Mouse (Mus musculus): ENCODE data around the gene Snhg11. TPM values are rescaled to one million over a fixed set of nuclear protein-coding genes. Genes with fewer than 3 reads are reported as not detected.

Gene Snhg11
- not detected in 2 replicates for total RNA-seq (2015; ENCODE audit: low replicate concordance)
- total RNA-seq (2017; ENCODE audit: low replicate concordance): not detected in 2 replicates

DNA sequence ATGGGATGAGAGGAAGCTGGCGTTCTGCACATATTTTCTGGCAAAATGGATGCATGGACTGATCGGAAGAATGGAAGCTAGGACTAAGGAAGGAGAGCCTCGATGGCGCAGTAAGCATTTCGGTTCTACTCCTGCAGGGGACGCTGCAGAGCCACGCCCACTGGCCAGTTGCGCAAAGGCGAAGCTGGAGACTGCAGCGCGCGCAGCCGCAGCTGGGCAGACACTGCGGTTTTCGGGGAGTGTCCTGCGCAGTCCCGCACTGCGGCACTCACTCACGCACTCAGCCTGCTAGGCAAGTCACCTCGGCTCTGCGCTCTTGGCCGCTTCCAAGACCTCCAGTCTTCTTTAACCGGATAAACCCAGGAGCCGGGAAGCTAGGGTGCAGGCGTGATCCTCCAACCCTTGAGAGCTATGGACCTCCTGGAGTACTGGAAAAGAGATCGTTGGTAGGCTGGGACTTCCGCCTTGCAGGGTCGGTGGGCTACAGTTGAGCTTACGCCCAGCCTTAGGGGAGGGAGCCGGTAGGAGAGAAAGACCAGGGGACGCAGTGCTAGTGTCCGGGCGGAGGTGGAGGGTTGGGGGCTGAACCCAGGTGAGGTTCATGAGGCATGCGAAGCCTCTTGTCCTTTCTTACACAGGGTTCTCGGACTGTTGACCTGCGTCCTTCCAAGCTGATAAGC, at the start of gene Snhg11:
Gene Snhg11, plus strand, starts transcription at position 196 of the 680 bp plus-strand sequence.
- no peak for ATAC-seq (replicated peaks; ENCODE audit: low FRiP score, poor library complexity, severe bottlenecking)

DNA sequence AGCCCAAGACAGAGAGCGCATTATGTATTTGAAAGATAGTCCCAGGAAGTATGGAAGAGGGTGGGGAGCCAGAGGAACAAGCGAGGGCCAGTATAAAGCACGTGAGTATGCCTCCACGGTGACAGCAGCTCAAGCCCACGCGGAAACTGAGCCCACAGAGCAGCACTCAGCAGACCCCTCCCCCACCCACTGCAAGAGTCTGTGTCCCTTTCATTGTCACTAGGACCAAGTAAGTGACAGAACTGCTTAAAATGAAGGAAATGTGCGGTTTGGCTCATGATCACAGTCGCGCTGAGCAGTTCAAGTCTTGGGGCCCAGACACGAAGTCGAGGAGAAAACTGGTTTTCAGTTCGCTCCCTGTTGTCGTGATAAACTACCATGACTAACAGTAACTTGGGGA, 41.1 kb upstream of the Snhg11 start:
- ATAC-seq (replicated peaks; ENCODE audit: low FRiP score, poor library complexity, severe bottlenecking): no peak

DNA sequence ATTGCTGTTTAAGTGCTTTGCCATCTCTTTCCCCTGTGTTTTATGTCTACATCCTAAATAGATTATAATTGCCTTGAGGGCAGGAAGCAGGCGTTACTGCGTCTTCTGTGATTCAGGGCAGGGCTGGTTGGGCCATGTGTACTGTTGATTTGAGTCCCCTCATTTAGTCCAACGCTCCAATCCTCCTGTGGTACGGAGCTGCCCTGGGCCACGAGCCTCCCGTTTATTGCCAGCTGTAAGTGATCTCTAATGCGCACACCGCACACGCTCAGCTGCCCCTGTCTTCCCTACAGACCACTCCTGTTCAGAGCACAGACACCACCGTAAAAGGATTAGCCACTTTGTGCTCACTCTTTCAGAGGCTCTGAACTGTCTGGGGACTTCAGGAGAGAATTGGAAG, 37.7 kb upstream of the Snhg11 start:
- no peak for ATAC-seq (replicated peaks; ENCODE audit: low FRiP score, poor library complexity, severe bottlenecking)

DNA sequence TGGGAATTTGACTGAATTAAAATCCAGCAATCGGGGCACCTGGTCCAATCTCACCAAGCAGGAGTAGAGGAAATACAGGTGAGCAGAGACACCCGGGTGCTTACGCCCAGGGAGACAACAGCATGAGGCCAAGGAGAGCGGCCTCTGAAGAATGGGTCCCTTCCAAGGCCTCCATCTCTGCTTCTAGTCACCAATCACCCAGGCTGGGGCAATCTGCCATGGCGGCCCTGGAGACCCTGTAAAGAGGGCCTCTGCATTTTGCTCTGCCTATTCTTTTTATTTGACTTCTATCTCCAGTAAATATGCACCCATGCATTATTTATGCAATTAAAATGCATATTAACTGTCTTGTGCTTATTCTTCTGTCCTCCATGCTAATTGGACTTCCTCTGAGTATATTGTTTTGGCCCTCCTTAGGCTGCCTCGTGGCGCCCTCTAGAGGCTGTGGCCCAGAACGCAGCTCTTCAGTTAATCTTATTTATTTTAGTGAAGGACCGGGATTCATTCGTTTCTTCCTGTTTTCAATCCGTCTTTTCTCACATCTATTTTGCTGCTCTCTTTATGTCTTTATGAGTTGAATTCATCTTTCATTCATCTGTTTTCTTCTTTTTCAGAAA, 35.4 kb upstream of the Snhg11 start:
- no peak for ATAC-seq (replicated peaks; ENCODE audit: low FRiP score, poor library complexity, severe bottlenecking)

DNA sequence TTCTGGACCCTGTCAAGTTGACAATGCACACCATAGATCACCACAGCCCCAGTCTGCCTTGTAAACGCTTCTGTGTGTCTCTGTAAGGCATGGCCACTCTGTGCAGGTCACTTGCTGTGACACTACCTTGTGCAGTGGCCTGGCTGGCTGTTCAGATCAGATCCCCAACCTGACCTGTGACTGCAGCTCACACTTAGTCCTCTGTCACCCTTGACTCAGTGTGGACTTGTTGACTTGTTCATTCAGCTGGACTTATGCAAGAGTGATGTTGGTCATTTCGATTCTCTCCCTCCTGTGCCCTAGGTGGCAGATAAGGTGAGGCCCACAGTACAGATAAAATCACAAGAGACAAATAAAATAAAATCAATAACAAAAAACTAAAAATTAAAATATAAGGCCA, 34.1 kb upstream of the Snhg11 start:
- no peak for ATAC-seq (replicated peaks; ENCODE audit: low FRiP score, poor library complexity, severe bottlenecking)

DNA sequence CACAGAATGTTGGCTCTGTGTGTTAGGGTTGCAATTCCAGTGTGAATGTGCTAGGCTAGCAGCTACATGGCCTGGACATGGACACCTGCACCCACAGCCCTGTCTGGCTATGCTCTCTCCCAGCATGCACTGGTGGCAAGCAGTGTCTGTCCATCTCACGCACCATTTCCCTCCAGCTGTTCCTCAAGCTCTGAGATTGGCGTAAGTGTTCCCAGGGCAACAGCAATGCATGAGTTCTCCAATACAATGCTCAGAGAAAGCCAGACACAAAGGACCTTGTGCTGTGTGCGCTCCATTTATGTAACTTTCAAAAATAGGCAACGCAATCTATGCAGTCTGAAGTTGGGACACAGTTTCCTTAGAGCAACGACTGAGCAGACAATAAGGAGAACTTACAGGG, 31.9 kb upstream of the Snhg11 start:
- ATAC-seq (replicated peaks; ENCODE audit: low FRiP score, poor library complexity, severe bottlenecking): no peak

DNA sequence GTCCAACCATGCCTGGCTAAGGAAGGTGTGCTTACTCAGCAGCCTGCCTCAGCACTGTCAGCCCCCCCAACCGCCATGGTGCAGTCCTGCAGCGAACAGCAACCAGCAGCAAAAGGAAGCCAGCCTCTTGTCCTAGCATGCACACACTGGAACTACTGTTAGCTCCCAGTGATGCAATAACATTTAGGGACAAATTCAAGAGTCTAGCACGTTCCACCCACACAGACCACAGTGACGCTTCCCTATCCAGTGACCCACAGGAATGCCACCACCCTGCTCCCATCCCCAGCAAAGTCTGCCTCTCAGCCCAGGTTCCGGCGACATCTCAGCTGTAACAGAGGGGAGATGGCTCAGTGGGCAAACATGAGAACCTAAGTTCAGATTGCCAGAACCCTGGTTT, 29.0 kb upstream of the Snhg11 start:
- ATAC-seq (replicated peaks; ENCODE audit: low FRiP score, poor library complexity, severe bottlenecking): no peak

DNA sequence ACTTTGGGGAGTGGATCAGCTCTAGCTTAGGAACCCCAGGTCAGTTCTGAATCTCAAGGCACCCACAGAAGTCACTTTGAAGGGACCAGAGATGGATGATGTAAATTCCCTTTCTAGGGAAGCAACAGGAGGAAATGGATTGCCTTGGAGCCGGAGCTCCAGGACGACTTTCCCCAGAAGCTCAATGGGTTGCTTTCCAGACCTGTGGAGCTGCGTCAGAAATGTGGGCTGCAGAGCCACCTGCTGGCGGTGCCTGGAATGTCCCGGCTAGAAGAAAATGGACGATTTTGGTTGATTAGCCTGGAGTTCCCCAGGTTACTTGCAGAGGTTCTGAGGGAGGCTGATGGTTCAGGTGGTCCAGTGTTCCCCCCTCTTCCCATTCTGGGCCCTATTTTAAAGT, 27.6 kb upstream of the Snhg11 start:
- ATAC-seq (replicated peaks; ENCODE audit: low FRiP score, poor library complexity, severe bottlenecking): 0 out of 2 replicates have a peak, but pooled peaks have one; percentile 70

DNA sequence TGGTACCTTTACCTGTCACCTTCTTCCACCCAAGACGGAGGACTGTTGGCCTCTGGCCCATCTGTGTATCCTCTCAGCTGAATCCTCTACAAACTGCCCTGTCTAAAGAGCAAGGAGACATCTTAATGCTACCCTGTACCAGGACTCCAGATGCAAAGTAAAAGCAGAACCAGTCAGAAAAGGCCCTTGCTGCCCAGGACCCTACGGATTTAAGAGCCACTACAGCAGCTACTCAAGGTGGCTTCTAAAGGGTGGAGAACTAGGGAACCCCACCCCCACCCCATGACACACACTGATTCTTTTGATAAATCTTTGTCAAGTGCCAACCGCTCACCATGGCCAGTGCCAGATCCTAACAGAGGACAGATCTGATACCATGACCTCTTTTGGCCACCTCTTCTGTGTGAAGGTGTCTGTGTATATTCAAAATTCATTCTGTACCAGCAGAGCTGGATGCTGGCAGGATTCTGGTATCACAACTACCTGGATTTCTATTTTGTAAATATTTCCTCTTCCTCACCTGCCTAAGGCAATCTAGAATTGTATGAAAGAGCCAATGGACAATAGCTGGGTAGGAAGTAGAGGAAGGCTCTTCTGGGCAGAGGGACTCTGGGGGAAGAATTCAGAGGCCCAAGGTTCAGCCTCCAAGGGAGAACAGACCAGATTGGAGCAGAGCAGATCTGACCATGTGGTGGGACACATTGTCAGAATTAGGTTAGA, 22.5 kb upstream of the Snhg11 start:
- no peak for ATAC-seq (replicated peaks; ENCODE audit: low FRiP score, poor library complexity, severe bottlenecking)

DNA sequence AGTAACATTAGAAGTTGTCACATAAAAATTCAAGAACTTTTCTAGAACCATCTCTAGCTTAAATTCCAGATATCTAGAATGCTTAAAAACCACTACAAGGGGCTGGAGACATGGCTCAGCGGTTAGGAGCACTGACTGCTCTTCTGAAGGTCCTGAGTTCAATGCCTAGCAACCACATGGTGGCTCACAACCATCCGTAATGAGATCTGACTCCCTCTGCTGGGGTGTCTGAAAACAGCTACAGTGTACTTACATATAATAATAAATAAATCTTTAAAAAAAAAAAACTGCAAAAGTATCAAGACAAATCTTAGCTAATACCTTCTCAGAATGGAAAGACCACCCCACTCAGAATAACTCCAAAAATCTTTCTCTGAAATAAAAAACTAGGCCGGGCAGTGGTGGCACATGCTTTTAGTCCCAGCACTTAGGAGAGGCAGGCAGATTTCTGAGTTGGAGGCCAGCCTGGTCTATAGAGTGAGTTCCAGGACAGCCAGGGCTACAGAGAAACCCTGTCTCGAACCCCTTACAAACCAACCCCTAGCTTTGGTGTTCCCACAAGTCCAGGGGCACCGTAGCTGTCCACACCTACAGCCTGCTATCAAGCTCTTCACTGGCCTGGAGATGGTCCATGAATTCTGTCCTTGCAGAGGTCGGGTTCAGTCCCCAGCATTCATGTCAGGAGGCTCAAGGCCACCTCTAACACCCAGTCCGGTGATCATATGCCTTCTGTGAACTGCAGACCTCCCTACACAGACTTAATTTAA, 20.9 kb upstream of the Snhg11 start:
- ATAC-seq (replicated peaks; ENCODE audit: low FRiP score, poor library complexity, severe bottlenecking): no peak

DNA sequence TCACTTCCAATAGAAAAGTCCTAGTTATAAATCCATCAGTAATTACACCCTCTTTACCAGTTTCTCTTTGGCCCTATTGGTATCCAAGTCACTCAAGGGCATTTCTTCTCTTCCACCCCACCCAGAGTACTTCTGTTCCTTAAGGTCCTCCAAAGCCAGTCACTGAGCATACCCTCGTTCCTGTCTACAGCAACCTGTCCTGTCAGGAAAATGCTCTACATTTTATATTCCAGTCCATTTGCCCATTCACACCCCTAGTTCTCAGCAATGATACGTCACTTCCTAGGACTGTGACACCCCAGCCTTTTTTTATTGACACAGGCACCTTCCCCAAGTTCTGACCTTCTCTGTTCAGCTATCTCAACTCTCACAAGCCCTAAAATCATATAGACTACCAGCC, 20.2 kb upstream of the Snhg11 start:
- ATAC-seq (replicated peaks; ENCODE audit: low FRiP score, poor library complexity, severe bottlenecking): no peak

DNA sequence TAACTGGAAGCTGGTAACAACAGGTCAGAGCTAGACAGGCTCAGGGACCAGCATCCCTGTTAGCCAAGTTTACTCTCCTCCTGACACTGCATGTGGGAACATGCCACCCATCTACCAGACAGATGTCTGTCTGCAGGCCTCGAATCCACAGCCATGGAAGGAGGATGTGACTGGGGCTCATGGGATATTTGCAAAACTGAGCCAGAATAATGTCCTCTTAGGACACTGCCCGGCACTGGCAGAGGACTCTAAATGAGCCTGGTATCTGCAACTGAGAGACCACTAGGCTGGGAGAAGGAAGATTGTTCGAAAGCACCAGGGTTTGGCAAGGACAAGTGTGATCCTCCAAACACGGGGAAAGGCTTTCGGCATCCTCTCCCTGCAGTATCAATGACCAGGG, 19.3 kb upstream of the Snhg11 start:
- ATAC-seq (replicated peaks; ENCODE audit: low FRiP score, poor library complexity, severe bottlenecking): no peak

DNA sequence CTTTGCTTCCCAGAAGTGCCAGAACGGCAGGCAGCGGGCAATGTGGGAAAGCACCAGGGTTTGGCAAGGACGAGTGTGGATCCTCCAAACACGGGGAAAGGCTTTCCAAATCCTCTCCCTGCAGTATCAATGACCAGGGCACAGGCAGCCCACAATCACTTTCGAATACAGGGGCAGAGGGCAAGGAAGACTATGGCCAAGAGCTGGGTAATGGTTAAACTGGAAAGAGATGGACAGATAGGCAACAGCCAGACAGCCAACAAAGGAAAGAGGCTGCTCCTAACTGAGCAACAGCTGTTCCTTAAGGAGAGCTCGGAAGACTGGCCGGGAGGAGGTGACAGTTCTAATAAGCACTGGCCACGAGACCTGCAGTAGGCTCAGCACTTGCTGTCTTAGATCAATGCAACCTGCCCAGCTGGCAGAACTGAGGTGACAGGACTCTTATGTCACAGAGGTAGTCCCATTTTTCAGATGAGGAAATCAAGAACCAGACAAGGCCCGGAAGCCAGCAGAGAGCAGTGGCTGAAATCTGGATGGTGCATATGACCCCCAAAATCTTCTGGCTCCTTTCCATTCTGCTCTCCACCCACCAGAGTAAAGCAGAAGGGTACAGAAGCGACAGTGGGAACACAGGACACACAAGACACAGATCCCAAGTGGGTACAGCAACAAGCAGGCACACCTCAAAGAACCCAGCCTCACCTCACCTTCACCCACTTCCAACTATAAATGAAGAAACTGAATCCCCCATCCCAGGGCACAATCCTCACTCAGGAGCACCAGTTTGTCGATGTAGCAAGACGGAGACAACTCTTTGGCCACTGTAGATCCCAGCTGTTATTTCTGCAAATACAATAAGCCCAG, 15.4 kb upstream of the Snhg11 start:
- no peak for ATAC-seq (replicated peaks; ENCODE audit: low FRiP score, poor library complexity, severe bottlenecking)

DNA sequence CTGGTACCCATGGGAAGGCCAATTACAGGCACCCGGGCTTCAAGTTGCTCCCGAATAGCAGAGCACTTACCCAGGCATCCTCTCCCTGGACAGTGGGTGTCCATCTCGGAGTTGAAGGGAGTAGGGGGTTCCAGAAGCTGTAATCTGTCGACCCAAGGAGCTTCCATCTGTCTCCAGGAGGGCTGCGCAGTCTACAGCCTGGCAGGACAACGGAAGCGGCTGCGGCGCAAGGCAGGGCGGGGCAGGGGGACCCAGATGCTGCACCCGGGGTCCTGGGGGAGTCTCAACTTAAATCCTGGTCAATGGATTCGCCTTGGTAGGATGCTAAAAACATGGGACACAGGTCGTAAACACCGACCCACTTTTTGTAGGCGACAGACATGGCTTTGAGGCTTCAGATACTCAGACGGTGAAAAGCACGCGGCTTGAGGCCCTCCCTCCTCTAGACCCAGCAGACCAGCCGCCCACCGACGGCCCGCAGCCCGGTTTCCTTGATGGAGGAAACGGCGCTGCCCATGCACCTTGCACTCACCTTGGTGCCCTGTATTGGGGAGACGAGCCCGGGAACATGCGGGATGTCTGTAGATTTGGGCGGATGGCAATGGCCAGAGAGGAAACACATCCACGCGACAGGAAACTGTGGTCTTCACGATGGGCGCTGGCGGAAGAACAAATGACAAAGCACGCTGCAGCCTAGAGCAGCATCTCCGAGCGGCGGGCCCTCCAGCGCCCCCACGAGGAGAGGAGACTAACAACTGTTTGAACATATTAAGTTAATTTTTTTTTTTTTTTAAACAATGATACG, 14.4 kb upstream of the Snhg11 start:
- peak; percentile 87 for ATAC-seq (replicated peaks; ENCODE audit: low FRiP score, poor library complexity, severe bottlenecking)

DNA sequence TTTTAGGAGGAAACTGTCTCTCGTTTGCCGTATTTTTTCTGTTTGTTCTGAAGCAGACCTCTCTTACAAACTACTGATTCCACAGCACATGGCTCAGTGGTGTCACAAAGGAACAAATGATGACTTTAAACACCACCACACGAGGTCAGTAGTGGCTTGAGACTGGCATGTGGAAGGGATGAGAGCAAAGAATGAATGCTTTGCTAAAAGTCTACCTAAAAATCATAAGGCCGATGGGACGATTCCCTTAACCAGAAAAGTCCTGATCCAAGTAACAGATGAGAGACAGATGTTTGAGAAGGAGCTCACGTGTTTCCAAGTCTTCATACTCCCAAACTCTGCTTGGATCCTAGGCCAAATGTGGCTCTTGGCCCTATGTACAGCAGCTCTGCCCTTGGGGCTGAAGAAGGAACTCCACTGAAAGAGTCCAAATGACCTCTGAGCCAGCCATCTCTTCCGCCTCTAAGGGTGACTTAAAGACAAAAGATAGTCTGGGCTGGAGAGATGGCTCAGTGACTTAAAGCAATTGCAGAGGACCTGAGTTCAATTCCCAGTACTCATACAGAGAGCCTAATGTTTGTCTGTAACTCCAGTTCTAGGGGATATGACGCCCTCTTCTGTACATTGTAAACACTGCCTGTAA, 13.6 kb upstream of the Snhg11 start:
- peak; percentile 27 for ATAC-seq (replicated peaks; ENCODE audit: low FRiP score, poor library complexity, severe bottlenecking)

DNA sequence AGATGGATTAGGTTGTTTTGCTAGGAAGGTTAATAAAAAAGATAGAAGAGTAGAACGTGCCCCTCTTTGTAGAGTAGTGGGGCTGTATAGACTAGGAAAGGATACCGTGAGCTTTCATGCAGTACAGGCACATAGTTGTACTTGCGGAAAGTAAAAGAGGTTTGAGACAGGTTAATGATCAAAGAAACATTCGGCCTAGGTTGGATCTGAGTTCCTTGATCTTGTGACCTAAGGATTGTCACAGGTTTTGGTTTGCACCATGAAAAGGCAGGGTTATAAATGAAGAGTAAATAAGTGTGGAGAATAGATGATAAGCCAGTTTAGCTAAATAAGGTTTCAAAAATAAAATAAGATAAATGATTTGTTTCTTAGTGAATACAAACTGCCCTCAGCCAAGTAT, 11.3 kb upstream of the Snhg11 start:
- no peak for ATAC-seq (replicated peaks; ENCODE audit: low FRiP score, poor library complexity, severe bottlenecking)

DNA sequence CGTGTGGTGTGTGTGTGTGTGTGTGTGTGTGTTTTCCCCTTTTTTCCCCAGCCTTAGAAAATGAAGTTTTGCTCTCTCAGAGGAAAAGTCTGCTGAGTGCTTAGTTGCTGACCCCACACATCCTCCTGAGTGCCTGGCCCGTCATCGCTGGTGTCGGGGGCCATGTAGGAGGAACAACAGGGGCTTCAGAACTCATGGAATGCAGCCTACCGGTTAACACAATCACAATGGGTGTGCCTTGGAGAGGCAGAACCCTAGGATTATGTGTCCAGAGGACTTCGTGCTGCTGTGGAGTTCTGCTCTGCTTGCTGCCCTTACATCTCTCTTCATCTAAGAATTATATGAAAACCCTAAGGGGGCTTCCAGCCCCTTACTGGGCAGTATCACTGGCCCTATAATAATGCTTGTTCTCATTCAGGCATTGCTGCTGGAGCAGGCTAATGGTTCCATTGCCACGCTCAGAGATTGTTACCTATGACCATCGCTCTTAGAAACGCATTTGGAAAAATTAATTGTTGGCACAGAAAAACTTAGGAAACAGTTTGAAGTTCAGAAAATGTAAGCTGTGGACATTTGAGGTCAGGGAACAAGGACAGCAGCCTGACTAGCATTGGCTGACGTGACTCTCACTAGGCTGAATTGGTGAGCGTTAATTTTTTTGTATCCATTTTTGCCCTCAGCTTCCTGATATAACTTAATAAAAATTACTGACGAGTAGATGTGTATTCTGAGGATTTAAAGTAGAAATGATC, 10.2 kb upstream of the Snhg11 start:
- no peak for ATAC-seq (replicated peaks; ENCODE audit: low FRiP score, poor library complexity, severe bottlenecking)

Measured in erythroid progenitor cell, adult 5-6 weeks (primary cell).